Mouse (Mus musculus) liver, embryonic 11.5 days (tissue): ENCODE measurements around the gene Eif2d. TPM values are rescaled to one million over a fixed set of nuclear protein-coding genes. Genes with fewer than 3 reads are reported as not detected.

ENCODE experiments used
- ATAC-seq: fragments of 200-750 bp; cut with Nextera tagmentation; replicated peaks from 2 replicates; pipeline ENCODE4 v1.8.0; 2017; ENCODE audit warnings: moderate number of reproducible peaks, mild to moderate bottlenecking, moderate TSS enrichment, moderate library complexity; ENCODE audit not compliant: low FRiP score
- DNase-seq: peaks from one replicate; pipeline ENCODE4 v3.0.0-alpha.2; 2017; ENCODE audit warnings: low spot score
- H3K27ac ChIP-seq: fragments of 300-500 bp; sonication (generic); 2 replicates; pipeline ENCODE4 v1.5.1; 2014; ENCODE audit warnings: mild to moderate bottlenecking, low read depth, low read length, control low read depth
- H3K27me3 ChIP-seq: fragments of 300-500 bp; sonication (generic); replicated peaks from 2 replicates; pipeline ENCODE4 v1.6.1; 2014; ENCODE audit warnings: low read length, mixed read lengths; ENCODE audit not compliant: control insufficient read depth, insufficient read depth
- H3K36me3 ChIP-seq: fragments of 300-500 bp; sonication (generic); 2 replicates; pipeline ENCODE4 v1.6.1; 2014; ENCODE audit warnings: mild to moderate bottlenecking, low read length, moderate library complexity, mixed read lengths; ENCODE audit not compliant: control insufficient read depth, insufficient read depth
- H3K4me1 ChIP-seq: fragments of 300-500 bp; sonication (generic); replicated peaks from 2 replicates; pipeline ENCODE4 v1.6.1; 2014; ENCODE audit warnings: low read length, mixed read lengths; ENCODE audit not compliant: control insufficient read depth, insufficient read depth
- H3K4me2 ChIP-seq: fragments of 300-500 bp; sonication (generic); 2 replicates; pipeline ENCODE4 v1.6.1; 2014; ENCODE audit warnings: mild to moderate bottlenecking, control low read depth, moderate library complexity
- H3K4me3 ChIP-seq: fragments of 300-500 bp; sonication (generic); 2 replicates; pipeline ENCODE4 v1.5.1; 2014; ENCODE audit warnings: low read depth, low read length, control low read depth
- H3K9ac ChIP-seq: fragments of 300-500 bp; sonication (generic); 2 replicates; pipeline ENCODE4 v1.6.1; 2014; ENCODE audit warnings: low read depth, low read length, control low read depth
- H3K9me3 ChIP-seq: fragments of 300-500 bp; sonication (generic); 2 replicates; pipeline ENCODE4 v1.6.1; 2016; ENCODE audit warnings: low read length, inconsistent platforms, mixed read lengths; ENCODE audit not compliant: control insufficient read depth
- WGBS: fragments of 180-500 bp; shearing (Covaris S2); extraction: QIAGEN DNeasy Blood & Tissue Kit; methylation state at CpG from one replicate; pipeline ENCODE4 v1.1.7; 2014; 5-methylcytosine and 5-hydroxymethylcytosine counted together
- polyA plus RNA-seq: library from polyadenylated mRNA; unstranded; fragments of >200 nt; fragmentation: Nextera tagmentation; extraction: Ambion mirVana; gene quantifications from 2 replicates; pipeline ENCODE4 v1.2.1, GENCODE M21; 2014

Gene Eif2d
- polyA plus RNA-seq, 1 experiment from 2014 or later = 61.4 TPM

GRCm38 (mm10) chr1:131185821-131186506 is 33.0 kb downstream of the Eif2d start:
- H3K27ac ChIP-seq = no peak overlapping the region
- DNase-seq (no peak), ATAC-seq (no peak)
- 71% methylated on average over 13 of the region's 13 CpGs for WGBS
- H3K4me2 ChIP-seq = no peak overlapping the region
- no peak overlapping the region for H3K9ac ChIP-seq
- no peaks in the 10 kb centered on the region for H3K27me3 ChIP-seq
- H3K9me3 ChIP-seq = no peaks in the 10 kb centered on the region
- no peaks in the 10 kb centered on the region for H3K4me1 ChIP-seq
- H3K4me3 ChIP-seq = no peak overlapping the region
- no peaks in the 10 kb centered on the region for H3K36me3 ChIP-seq

GRCm38 (mm10) chr1:131186995-131187394 is 34.0 kb downstream of the Eif2d start:
- no peak overlapping the region for H3K4me2 ChIP-seq
- H3K27ac ChIP-seq = no peak overlapping the region
- DNase-seq (no peak), ATAC-seq (no peak)
- H3K4me3 ChIP-seq = no peak overlapping the region
- 74% methylated on average over 6 of the region's 6 CpGs for WGBS
- H3K27me3 ChIP-seq = no peaks in the 10 kb centered on the region
- no peak overlapping the region for H3K9ac ChIP-seq
- H3K4me1 ChIP-seq = no peaks in the 10 kb centered on the region
- H3K36me3 ChIP-seq = no peaks in the 10 kb centered on the region
- no peaks in the 10 kb centered on the region for H3K9me3 ChIP-seq

GRCm38 (mm10) chr1:131187856-131188255 is 34.9 kb downstream of the Eif2d start:
- no peaks in the 10 kb centered on the region for H3K9me3 ChIP-seq
- 79% methylated on average over 5 of the region's 5 CpGs for WGBS
- H3K4me1 ChIP-seq = no peaks in the 10 kb centered on the region
- no peak overlapping the region for H3K4me2 ChIP-seq
- no peak for ATAC-seq
- no peaks in the 10 kb centered on the region for H3K36me3 ChIP-seq
- no peaks in the 10 kb centered on the region for H3K27me3 ChIP-seq
- H3K27ac ChIP-seq = no peak overlapping the region
- no peak overlapping the region for H3K9ac ChIP-seq
- DNase-seq = no peak
- H3K4me3 ChIP-seq = no peak overlapping the region

GRCm38 (mm10) chr1:131188655-131189054 is 35.7 kb downstream of the Eif2d start:
- Histone ChIP-seq H3K4me2 (no peak overlapping the region), H3K4me1 (no peaks in the 10 kb centered on the region), H3K4me3 (no peak overlapping the region), H3K36me3 (no peaks in the 10 kb centered on the region), H3K27ac (no peak overlapping the region), H3K9ac (no peak overlapping the region), H3K9me3 (no peaks in the 10 kb centered on the region), H3K27me3 (no peaks in the 10 kb centered on the region)
- WGBS = 61% methylated on average over 5 of the region's 5 CpGs
- DNase-seq (no peak), ATAC-seq (no peak)

GRCm38 (mm10) chr1:131193746-131194145 is 40.8 kb downstream of the Eif2d start:
- Histone ChIP-seq H3K9ac (no peak overlapping the region), H3K27me3 (no peaks in the 10 kb centered on the region), H3K4me1 (no peaks in the 10 kb centered on the region), H3K27ac (no peak overlapping the region), H3K9me3 (no peaks in the 10 kb centered on the region), H3K36me3 (no peaks in the 10 kb centered on the region), H3K4me3 (no peak overlapping the region), H3K4me2 (no peak overlapping the region)
- WGBS = 50% methylated on average over 3 of the region's 3 CpGs
- ATAC-seq = no peak
- DNase-seq = no peak

- Histone ChIP-seq H3K9me3 (no peaks in the 10 kb centered on the region), H3K4me2 (no peak overlapping the region), H3K27ac (no peak overlapping the region), H3K4me3 (no peak overlapping the region), H3K36me3 (no peaks in the 10 kb centered on the region), H3K4me1 (0 out of 2 replicates have a peak, but pooled peaks cover 3% of the 10 kb centered on the region), H3K27me3 (no peaks in the 10 kb centered on the region), H3K9ac (no peak overlapping the region)
- ATAC-seq (no peak), DNase-seq (no peak)
- WGBS = 79% methylated on average over 7 of the region's 7 CpGs
Observed at GRCm38 (mm10) chr1:131195653-131196052, 42.7 kb downstream of the Eif2d start.

GRCm38 (mm10) chr1:131196107-131196506 is 43.1 kb downstream of the Eif2d start:
- Histone ChIP-seq H3K4me1 (0 out of 2 replicates have a peak, but pooled peaks cover 3% of the 10 kb centered on the region), H3K36me3 (no peaks in the 10 kb centered on the region), H3K9me3 (no peaks in the 10 kb centered on the region), H3K27me3 (no peaks in the 10 kb centered on the region), H3K4me3 (no peak overlapping the region), H3K4me2 (no peak overlapping the region), H3K27ac (no peak overlapping the region), H3K9ac (no peak overlapping the region)
- ATAC-seq (no peak), DNase-seq (no peak)
- WGBS = 74% methylated on average over 2 of the region's 2 CpGs

- DNase-seq = no peak
- H3K27me3 ChIP-seq = no peaks in the 10 kb centered on the region
- H3K27ac ChIP-seq = no peak overlapping the region
- H3K9ac ChIP-seq = no peak overlapping the region
- no peak for ATAC-seq
- no peak overlapping the region for H3K4me2 ChIP-seq
- WGBS = 68% methylated on average over 9 of the region's 9 CpGs
- H3K9me3 ChIP-seq = no peaks in the 10 kb centered on the region
- H3K36me3 ChIP-seq = no peaks in the 10 kb centered on the region
- 0 out of 2 replicates have a peak, but pooled peaks cover 3% of the 10 kb centered on the region for H3K4me1 ChIP-seq
- no peak overlapping the region for H3K4me3 ChIP-seq
Observed at GRCm38 (mm10) chr1:131198417-131198960, 45.5 kb downstream of the Eif2d start.
